Mouse (Mus musculus) ES-Bruce4 (cell line): ENCODE results near the gene Zdhhc7. TPM values are rescaled to one million over a fixed set of nuclear protein-coding genes. Genes with fewer than 3 reads are reported as not detected.
A peak's percentile ranks its signal among the peaks of the same experiment; 100 is the strongest.

Experiments used
- H3K27ac ChIP-seq: 2 replicates; pipeline ENCODE4 v1.5.1; 2012; ENCODE audit warnings: low read length, inconsistent platforms; ENCODE audit not compliant: insufficient read depth
- H3K27me3 ChIP-seq: 2 replicates; pipeline ENCODE4 v1.6.1; 2012; ENCODE audit warnings: mild to moderate bottlenecking, low read length, inconsistent platforms; ENCODE audit not compliant: control insufficient read depth, poor library complexity, insufficient read depth, severe bottlenecking
- H3K36me3 ChIP-seq: 2 replicates; pipeline ENCODE4 v1.6.1; 2012; ENCODE audit warnings: inconsistent platforms, mild to moderate bottlenecking, low read length, moderate library complexity; ENCODE audit not compliant: control insufficient read depth, poor library complexity, insufficient read depth, severe bottlenecking
- H3K4me1 ChIP-seq: one replicate; pipeline ENCODE4 v1.8.1; 2011; ENCODE audit warnings: low read length; ENCODE audit not compliant: control insufficient read depth, insufficient read depth
- H3K4me3 ChIP-seq: 2 replicates; pipeline ENCODE4 v1.5.1; 2011; ENCODE audit warnings: low read depth, mild to moderate bottlenecking, low read length
- H3K9ac ChIP-seq: 2 replicates; pipeline ENCODE4 v1.6.1; 2012; ENCODE audit warnings: low read depth, mild to moderate bottlenecking, inconsistent platforms; ENCODE audit not compliant: poor library complexity, severe bottlenecking
- H3K9me3 ChIP-seq: replicated peaks from 2 replicates; pipeline ENCODE4 v1.6.1; 2012; ENCODE audit warnings: mild to moderate bottlenecking, low read length, inconsistent platforms; ENCODE audit not compliant: control insufficient read depth, poor library complexity, insufficient read depth, severe bottlenecking
- CTCF ChIP-seq: IDR thresholded peaks from one replicate; pipeline ENCODE4 v1.8.1; 2011; ENCODE audit warnings: low read depth, low read length
- EP300 ChIP-seq: IDR thresholded peaks from 2 replicates; pipeline ENCODE4 v1.6.1; 2011; ENCODE audit warnings: low read depth, low read length; ENCODE audit not compliant: insufficient read depth
- POLR2A ChIP-seq: IDR thresholded peaks from one replicate; pipeline ENCODE4 v1.8.1; 2011; ENCODE audit warnings: low read length; ENCODE audit not compliant: insufficient read depth
- polyA plus RNA-seq: library from polyadenylated mRNA; stranded (reverse); fragments of >200 nt; gene quantifications from 2 replicates; pipeline ENCODE4 v1.2.4, GENCODE M21; 2011; ENCODE audit warnings: low read depth; ENCODE audit not compliant: missing spikeins, insufficient read depth, insufficient read length

Zdhhc7 gene
- polyA plus RNA-seq, 1 experiment = 17.1 TPM

DNA sequence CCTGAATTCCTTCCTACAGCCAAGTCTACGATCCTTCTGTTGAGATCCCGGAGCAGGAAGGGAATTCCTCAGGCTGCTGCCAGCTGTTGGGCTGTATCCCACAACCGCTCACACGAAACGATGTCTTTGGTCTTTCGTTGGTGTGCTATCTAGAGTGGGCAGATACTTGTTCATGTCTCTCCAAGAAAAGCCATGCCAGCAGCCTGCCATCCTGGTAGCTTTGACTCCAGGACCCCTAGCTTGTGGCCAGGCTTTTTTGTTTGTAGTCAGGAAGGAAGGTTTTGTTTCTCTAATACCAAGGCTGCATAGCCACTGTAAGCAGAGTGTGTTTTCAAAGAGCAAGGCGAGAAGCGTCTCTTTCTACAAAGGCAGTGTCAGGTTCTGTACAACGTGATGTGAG is 2.6 kb upstream of the Zdhhc7 start:
- Histone ChIP-seq H3K9ac (no peak overlapping the region), H3K27ac (no peak overlapping the region), H3K36me3 (no peaks in the 10 kb centered on the region), H3K9me3 (no peaks in the 10 kb centered on the region), H3K4me1 (no peaks in the 10 kb centered on the region), H3K27me3 (no peaks in the 10 kb centered on the region), H3K4me3 (no peak overlapping the region)
- TF ChIP-seq POLR2A (no peak), CTCF (no peak), EP300 (no peak)

GRCm38 (mm10) chr8:120100388-120101067 is 754 bp downstream of the Zdhhc7 start:
- H3K36me3 ChIP-seq = no peaks in the 10 kb centered on the region
- H3K4me3 ChIP-seq = peak overlapping the region; percentile 91
- TF ChIP-seq POLR2A = no peak
- TF ChIP-seq CTCF = no peak
- no peak for TF ChIP-seq EP300
- no peak overlapping the region for H3K27ac ChIP-seq
- H3K9me3 ChIP-seq = no peaks in the 10 kb centered on the region
- H3K27me3 ChIP-seq = no peaks in the 10 kb centered on the region
- H3K9ac ChIP-seq = peak overlapping the region; percentile 93
- no peaks in the 10 kb centered on the region for H3K4me1 ChIP-seq

- no peak overlapping the region for H3K9ac ChIP-seq
- H3K27ac ChIP-seq = no peak overlapping the region
- H3K4me1 ChIP-seq = no peaks in the 10 kb centered on the region
- no peaks in the 10 kb centered on the region for H3K9me3 ChIP-seq
- TF ChIP-seq CTCF (no peak), POLR2A (no peak), EP300 (no peak)
- no peak overlapping the region for H3K4me3 ChIP-seq
- H3K36me3 ChIP-seq = no peaks in the 10 kb centered on the region
- H3K27me3 ChIP-seq = no peaks in the 10 kb centered on the region
These were observed 4.8 kb downstream of the Zdhhc7 start for GRCm38 (mm10) chr8:120096486-120096885.

DNA sequence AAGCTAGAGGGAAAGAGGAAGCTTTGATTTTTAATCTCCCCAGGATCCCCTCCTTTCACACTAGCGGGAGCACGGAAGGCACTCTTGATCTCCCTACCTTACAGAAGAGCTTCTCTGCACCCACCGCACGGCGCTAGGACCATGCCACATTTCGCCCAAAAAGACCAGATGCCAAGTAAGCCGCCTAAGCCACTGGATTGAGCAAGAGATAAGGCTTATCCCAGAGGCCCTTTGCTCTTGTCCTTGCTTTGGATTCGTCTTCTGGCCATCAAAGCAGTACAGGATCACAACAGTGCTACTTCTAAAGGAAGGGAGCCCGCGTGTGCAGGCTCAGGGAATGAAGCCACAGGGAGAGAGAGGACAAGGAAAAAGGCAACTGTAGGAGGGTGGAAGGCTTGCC is 6.5 kb downstream of the Zdhhc7 start:
- H3K27ac ChIP-seq = no peak overlapping the region
- TF ChIP-seq EP300 = no peak
- TF ChIP-seq POLR2A = no peak
- no peak for TF ChIP-seq CTCF
- no peak overlapping the region for H3K9ac ChIP-seq
- no peaks in the 10 kb centered on the region for H3K36me3 ChIP-seq
- no peaks in the 10 kb centered on the region for H3K27me3 ChIP-seq
- no peaks in the 10 kb centered on the region for H3K9me3 ChIP-seq
- no peaks in the 10 kb centered on the region for H3K4me1 ChIP-seq
- no peak overlapping the region for H3K4me3 ChIP-seq

DNA sequence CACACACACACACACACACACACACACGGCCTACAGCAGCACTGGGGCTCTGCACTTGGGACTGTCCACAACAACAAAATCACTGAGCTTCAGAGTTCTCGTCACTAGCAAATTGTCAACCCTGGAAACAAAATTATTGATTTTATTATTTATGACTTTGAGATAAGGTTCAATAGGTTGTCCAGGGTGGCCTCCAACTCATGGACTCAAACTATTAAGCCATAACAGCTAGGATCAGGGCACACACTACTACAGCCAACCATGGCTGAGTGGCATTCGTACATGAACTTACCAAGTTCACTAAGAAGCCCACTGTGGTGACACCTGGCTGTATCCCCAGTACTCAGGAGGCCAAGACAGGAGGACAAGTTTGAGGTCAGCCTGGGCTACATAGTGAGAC is 8.2 kb downstream of the Zdhhc7 start:
- H3K9ac ChIP-seq = no peak overlapping the region
- no peaks in the 10 kb centered on the region for H3K36me3 ChIP-seq
- H3K27ac ChIP-seq = no peak overlapping the region
- H3K4me1 ChIP-seq = no peaks in the 10 kb centered on the region
- no peaks in the 10 kb centered on the region for H3K27me3 ChIP-seq
- no peak for TF ChIP-seq EP300
- TF ChIP-seq POLR2A = no peak
- no peak for TF ChIP-seq CTCF
- H3K9me3 ChIP-seq = no peaks in the 10 kb centered on the region
- no peak overlapping the region for H3K4me3 ChIP-seq

DNA sequence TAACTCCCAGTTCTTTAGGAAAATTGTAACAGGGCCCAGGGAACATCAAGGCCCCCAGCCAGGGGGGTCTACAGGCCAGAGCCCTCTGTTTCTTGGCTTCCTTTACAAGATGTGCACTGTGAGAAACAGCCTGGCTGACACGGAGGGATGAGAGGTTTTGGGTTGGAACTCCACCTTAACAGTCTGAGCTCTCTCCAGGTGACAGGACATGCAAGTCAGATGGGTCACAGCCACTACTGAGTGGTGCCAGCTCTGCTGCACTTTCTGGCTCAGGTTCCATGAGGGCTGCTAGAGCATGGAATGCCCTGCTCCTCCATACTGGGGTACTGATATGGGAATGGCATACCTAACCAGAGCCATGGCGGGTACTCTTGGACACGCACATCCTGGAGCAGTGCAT is 10.2 kb downstream of the Zdhhc7 start:
- no peak overlapping the region for H3K27ac ChIP-seq
- no peaks in the 10 kb centered on the region for H3K9me3 ChIP-seq
- no peaks in the 10 kb centered on the region for H3K36me3 ChIP-seq
- H3K9ac ChIP-seq = no peak overlapping the region
- H3K4me3 ChIP-seq = no peak overlapping the region
- H3K27me3 ChIP-seq = no peaks in the 10 kb centered on the region
- H3K4me1 ChIP-seq = no peaks in the 10 kb centered on the region
- TF ChIP-seq EP300 (no peak), POLR2A (no peak), CTCF (no peak)
